Mouse (Mus musculus) cortical plate, adult 2 months (tissue): Measurements from ENCODE around the gene Trim33. TPM values are rescaled to one million over a fixed set of nuclear protein-coding genes. Genes with fewer than 3 reads are reported as not detected.

Experiments
- H3K27ac ChIP-seq: fragments of 200-500 bp; 2 replicates; pipeline ENCODE4 v1.5.1; 2012; ENCODE audit warnings: low read length, control low read depth, inconsistent platforms; ENCODE audit not compliant: insufficient read depth
- H3K4me1 ChIP-seq: fragments of 200-500 bp; 2 replicates; pipeline ENCODE4 v1.6.1; 2011; ENCODE audit warnings: low read length; ENCODE audit not compliant: control insufficient read depth, insufficient read depth
- H3K4me3 ChIP-seq: fragments of 200-500 bp; 2 replicates; pipeline ENCODE4 v1.5.1; 2011; ENCODE audit warnings: mild to moderate bottlenecking, low read length, control low read depth; ENCODE audit not compliant: insufficient read depth
- CTCF ChIP-seq: fragments of 200-500 bp; IDR thresholded peaks from 2 replicates; pipeline ENCODE4 v1.5.1; 2011; ENCODE audit warnings: mild to moderate bottlenecking, control low read depth, low read length; ENCODE audit not compliant: insufficient read depth; ENCODE audit errors: extremely low read depth
- POLR2A ChIP-seq: fragments of 200-500 bp; IDR thresholded peaks from 2 replicates; pipeline ENCODE4 v1.6.1; 2011; ENCODE audit warnings: mild to moderate bottlenecking, low read length, control low read depth; ENCODE audit not compliant: insufficient read depth; ENCODE audit errors: extremely low read depth
- polyA plus RNA-seq: library from polyadenylated mRNA; depleted of rRNA; stranded (reverse); fragments of >200 nt; gene quantifications from 2 replicates; pipeline ENCODE4 v1.2.3, GENCODE M21; 2012; rRNA removed

The Trim33 gene
- polyA plus RNA-seq, 1 experiment, result 16.8 TPM

- no peak overlapping the region for H3K27ac ChIP-seq
- no peak overlapping the region for H3K4me3 ChIP-seq
- TF ChIP-seq CTCF (0 out of 2 replicates have a peak, but pooled peaks have one; percentile 2), POLR2A (no peak)
- no peaks in the 10 kb centered on the region for H3K4me1 ChIP-seq
Measured at GRCm38 (mm10) chr3:103393283-103394060, 114.4 kb downstream of the Trim33 start.

- Histone ChIP-seq H3K4me3 (no peak overlapping the region), H3K27ac (no peak overlapping the region), H3K4me1 (no peaks in the 10 kb centered on the region)
- TF ChIP-seq CTCF (no peak), POLR2A (no peak)
Measured at GRCm38 (mm10) chr3:103394121-103394520, 115.0 kb downstream of the Trim33 start.

- Histone ChIP-seq H3K4me1 (peaks cover 3% of the 10 kb centered on the region), H3K4me3 (no peak overlapping the region), H3K27ac (no peak overlapping the region)
- TF ChIP-seq CTCF, result no peak
- TF ChIP-seq POLR2A, result no peak
Measured at GRCm38 (mm10) chr3:103397523-103397922, 118.4 kb downstream of the Trim33 start.

DNA sequence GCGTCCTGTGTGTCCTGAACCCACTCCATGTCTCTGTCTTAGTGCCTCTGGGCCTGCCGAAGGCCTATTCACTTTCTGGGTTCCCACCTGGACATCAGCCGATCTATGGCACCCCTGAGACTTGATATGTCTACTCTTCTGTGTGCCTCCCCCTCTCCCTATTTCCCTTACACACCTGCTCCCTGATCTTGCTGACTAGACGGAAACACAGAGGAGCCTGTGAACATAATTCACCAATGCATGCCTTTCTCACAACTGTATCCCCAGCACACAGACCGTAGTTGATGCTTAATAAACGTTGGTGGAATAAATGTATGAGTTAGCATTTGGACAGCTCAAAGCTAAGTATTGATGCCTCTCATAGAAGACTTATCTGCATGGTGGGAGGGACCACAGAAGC is 121.7 kb downstream of the Trim33 start:
- Histone ChIP-seq H3K27ac (0 out of 2 replicates have a peak overlapping the region, but pooled peaks have one; percentile 55), H3K4me3 (no peak overlapping the region), H3K4me1 (peaks cover 3% of the 10 kb centered on the region)
- TF ChIP-seq CTCF (no peak), POLR2A (no peak)

DNA sequence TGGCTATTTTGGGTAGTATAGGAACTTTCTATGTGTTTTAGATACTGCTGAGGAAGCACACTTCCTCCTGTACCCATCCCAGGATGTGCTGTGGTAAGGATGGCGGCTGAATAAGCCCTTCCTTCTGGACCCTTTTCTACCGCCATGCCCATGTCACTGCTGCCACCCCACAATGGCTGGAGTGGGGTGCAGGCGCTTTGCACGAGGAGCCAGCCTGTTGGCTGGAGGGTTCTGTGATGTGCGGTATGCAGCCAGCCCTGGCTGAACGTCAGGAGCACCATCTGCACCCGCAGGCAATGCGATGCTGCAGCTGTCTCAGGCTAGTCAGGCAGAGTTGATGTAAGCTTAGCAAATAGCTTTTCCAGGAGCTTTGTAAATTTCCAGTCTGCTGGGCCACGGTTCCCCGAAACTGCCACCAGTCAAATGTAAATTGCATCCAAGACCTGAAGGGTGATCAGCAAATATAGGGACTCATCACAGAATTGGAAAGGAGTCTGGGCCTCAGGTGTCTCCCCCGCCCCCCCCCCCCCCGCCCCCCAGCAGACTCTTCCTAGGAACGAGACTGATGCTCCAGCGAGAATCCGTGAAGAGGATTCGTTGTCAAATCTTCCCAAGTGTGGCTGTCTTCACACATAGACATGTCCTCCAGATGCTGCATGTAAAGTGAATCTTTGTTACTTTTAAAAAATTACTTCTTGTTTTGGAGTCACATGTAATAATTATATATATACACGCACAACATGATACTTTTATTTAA is 122.4 kb downstream of the Trim33 start:
- peaks cover 3% of the 10 kb centered on the region for H3K4me1 ChIP-seq
- TF ChIP-seq POLR2A (no peak), CTCF (no peak)
- H3K4me3 ChIP-seq, result no peak overlapping the region
- H3K27ac ChIP-seq, result 0 out of 2 replicates have a peak overlapping the region, but pooled peaks have one; percentile 55

- TF ChIP-seq CTCF, result no peak
- peaks cover 3% of the 10 kb centered on the region for H3K4me1 ChIP-seq
- no peak overlapping the region for H3K27ac ChIP-seq
Measured at GRCm38 (mm10) chr3:103402212-103402611, 123.1 kb downstream of the Trim33 start.

GRCm38 (mm10) chr3:103405135-103405534 is 126.0 kb downstream of the Trim33 start:
- H3K4me1 ChIP-seq, result peaks cover 3% of the 10 kb centered on the region
- H3K4me3 ChIP-seq, result no peak overlapping the region
- H3K27ac ChIP-seq, result no peak overlapping the region
- no peak for TF ChIP-seq CTCF
- TF ChIP-seq POLR2A, result no peak

More at GRCm38 (mm10) chr3:103402212-103402611, 123.1 kb downstream of the Trim33 start:
- H3K4me3 ChIP-seq, result no peak overlapping the region

DNA sequence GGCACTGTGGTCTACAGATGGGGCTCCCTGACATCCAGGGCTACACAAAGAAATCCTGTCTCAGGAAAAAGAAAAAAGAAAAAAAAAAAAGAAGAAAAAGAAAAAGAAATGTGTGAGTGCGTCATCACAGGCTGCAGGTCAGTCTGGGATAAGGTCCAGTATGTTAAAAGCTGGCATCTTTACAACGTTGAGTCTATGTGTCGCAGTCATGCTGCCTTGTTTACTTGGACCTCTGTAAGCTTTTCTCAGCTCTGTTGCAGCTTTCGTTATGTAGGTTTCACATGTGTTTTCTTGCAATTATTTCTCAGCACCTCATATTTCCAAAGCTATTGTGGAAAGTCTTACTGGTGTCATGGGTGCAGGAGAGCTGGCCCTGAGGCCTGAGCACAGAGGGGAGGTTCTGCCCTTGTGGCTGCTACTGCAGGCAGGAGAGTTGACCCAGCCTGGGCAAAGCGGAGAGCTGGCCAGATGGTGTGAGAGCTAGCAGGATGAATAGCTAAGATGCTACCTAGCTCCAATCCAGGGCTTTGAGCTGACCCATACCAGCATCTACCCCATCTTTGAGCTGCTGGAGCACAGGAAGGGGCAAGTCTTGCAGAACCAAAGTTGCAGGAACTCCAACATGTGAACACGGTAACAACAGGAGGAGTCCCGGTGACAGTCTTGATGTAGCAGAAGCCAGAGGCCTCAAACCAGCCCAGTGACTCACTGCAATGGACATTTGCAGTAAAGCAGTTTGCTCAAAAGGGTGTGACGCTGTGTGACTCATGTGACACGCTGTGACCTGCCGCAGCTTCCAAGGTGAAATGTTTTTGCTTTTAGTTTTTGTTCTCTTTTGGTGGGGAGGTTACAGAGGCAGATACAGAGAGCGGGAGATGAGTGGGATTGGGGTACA is 127.0 kb downstream of the Trim33 start:
- no peak for TF ChIP-seq POLR2A
- no peak for TF ChIP-seq CTCF
- Histone ChIP-seq H3K4me1 (peaks cover 3% of the 10 kb centered on the region), H3K27ac (no peak overlapping the region), H3K4me3 (no peak overlapping the region)

Other genes starting within 250 kb of the Trim33 start
- gene Nras, start 221.0 kb upstream of the Trim33 start, polyA plus RNA-seq, result 32.6 and 35.1 TPM in 2 replicates
- not detected in 2 replicates for gene Ampd1, start 205.3 kb upstream of the Trim33 start, polyA plus RNA-seq
- gene Dennd2c, start 176.7 kb upstream of the Trim33 start, polyA plus RNA-seq, result 0.33 and 0.44 TPM in 2 replicates
- 116 and 120 TPM in 2 replicates for gene Bcas2, start 107.6 kb upstream of the Trim33 start, polyA plus RNA-seq